Mouse (Mus musculus): ENCODE measurements around the gene Stac. TPM values are rescaled to one million over a fixed set of nuclear protein-coding genes. Genes with fewer than 3 reads are reported as not detected.

Gene Stac
- total RNA-seq, 1 experiment from 2014 or later: 0.47 TPM

DNA sequence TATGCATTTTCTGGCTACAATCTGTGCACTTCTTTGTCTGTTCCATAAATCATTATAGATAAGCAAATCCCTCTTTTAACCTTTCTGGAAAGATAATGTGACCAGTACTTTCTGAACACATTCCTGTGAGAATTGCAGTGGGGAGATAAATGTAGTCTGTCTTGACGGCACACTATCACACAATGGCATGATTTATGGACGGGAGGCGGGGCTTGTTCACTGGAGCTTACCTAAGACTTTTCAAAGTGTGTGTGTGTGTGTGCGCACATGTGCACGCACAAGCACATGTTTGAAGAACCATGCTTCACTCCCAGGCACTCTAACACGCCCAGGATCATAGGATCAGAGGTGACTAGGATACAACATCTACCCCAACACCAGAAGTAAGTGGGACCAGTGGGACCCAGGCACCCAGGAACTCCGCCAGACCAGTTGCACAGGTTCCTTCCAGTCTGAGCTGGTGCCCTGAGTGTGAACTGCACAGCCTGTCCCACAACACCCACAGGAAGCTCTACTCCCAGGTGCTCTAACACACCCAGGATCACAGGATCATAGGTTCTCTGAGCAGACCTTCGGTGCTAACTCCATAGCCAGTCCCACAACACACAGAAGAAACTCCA lies 154.6 kb downstream of the Stac start:
- no peak for ATAC-seq (ENCODE audit: extremely low read depth, insufficient number of reproducible peaks, low FRiP score, poor library complexity, severe bottlenecking)

- ATAC-seq (ENCODE audit: extremely low read depth, insufficient number of reproducible peaks, low FRiP score, poor library complexity, severe bottlenecking): no peak
Observed at GRCm38 (mm10) chr9:111534744-111535423, 155.3 kb downstream of the Stac start.

- ATAC-seq (ENCODE audit: extremely low read depth, insufficient number of reproducible peaks, low FRiP score, poor library complexity, severe bottlenecking): no peak
Observed at GRCm38 (mm10) chr9:111523871-111524270, 166.3 kb downstream of the Stac start.

DNA sequence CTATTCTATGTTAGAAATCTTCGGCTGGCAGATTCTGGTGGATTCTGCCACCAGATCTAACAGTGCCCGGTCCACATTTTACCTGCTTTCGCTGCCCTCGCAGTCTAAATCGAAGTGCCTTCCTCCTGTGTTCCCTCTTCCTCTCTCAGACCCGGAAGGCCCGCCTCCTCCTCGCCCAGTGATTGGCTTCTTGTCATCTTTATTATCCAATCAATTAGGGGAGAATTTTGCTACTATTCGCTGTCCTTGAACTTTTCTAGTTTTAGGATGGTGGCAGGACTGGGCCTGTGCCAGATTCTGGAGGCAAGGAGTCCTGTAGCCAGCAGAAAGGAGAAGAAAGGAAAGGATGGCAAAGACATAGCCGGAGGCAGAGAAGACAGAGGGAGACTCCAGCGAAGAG lies 167.0 kb downstream of the Stac start:
- no peak for ATAC-seq (ENCODE audit: extremely low read depth, insufficient number of reproducible peaks, low FRiP score, poor library complexity, severe bottlenecking)

DNA sequence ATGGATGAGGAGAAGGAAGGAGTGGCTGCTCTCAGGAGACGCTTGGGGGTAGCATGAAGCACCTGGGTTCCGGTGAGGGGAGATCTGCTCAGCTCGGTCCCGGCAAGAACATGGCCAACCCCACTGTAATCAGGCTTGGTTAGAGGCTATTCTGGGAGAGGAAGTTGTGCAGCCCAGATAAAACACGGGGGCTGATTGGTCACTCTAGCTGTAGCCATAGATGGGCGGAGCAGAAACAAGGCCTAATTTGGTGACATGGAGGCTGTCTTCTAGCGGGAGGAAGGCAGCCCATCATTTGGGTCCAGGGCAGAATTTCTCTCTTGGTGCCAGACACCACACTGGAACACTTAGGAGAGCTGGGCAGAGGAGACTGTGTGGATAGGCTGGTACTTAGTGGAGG lies 167.9 kb downstream of the Stac start:
- no peak for ATAC-seq (ENCODE audit: extremely low read depth, insufficient number of reproducible peaks, low FRiP score, poor library complexity, severe bottlenecking)

GRCm38 (mm10) chr9:111515536-111515935 lies 174.6 kb downstream of the Stac start:
- ATAC-seq (ENCODE audit: extremely low read depth, insufficient number of reproducible peaks, low FRiP score, poor library complexity, severe bottlenecking): no peak

- no peak for ATAC-seq (ENCODE audit: extremely low read depth, insufficient number of reproducible peaks, low FRiP score, poor library complexity, severe bottlenecking)
Observed at GRCm38 (mm10) chr9:111514586-111515473, 175.3 kb downstream of the Stac start.
